Mouse (Mus musculus) CH12.LX (cell line): Measurements from ENCODE around the gene Tmem237. TPM values are rescaled to one million over a fixed set of nuclear protein-coding genes. Genes with fewer than 3 reads are reported as not detected.

Experiments used
- DNase-seq: peaks from one replicate; pipeline ENCODE4 v3.0.0-alpha.2; 2013; ENCODE audit errors: extremely low read depth
- H3K27ac ChIP-seq: 2 replicates; pipeline ENCODE4 v1.5.1; 2012; ENCODE audit warnings: low read depth, mild to moderate bottlenecking, control low read depth, moderate library complexity; ENCODE audit not compliant: insufficient read depth
- H3K27me3 ChIP-seq: replicated peaks from 2 replicates; pipeline ENCODE3; 2012; ENCODE audit warnings: inconsistent platforms
- H3K36me3 ChIP-seq, 2 experiments: replicated peaks in 1 of 2; 2 replicates each; pipeline versions ENCODE3 to v1.6.1; 2012; ENCODE audit warnings: inconsistent platforms in 1 of 2, low read length in 1 of 2, mild to moderate bottlenecking in 1 of 2, mixed read lengths in 1 of 2, moderate library complexity in 1 of 2; ENCODE audit not compliant: control insufficient read depth in 1 of 2, insufficient read depth in 1 of 2
- H3K4me1 ChIP-seq, 2 experiments: 2 replicates each; pipeline ENCODE4 v1.6.1; 2012; ENCODE audit warnings: inconsistent platforms in 1 of 2, moderate library complexity in 1 of 2; ENCODE audit not compliant: insufficient read depth in 2 of 2, control insufficient read depth in 1 of 2
- H3K4me2 ChIP-seq: 2 replicates; pipeline ENCODE4 v1.6.1; 2012; ENCODE audit warnings: low read depth, mild to moderate bottlenecking, control low read depth; ENCODE audit not compliant: poor library complexity, insufficient read depth, severe bottlenecking
- H3K4me3 ChIP-seq, 3 experiments: fragments of 150-350 bp in 1 of 3; sonication (generic) in 1 of 3; replicated peaks in 1 of 3; 2 replicates each; pipeline versions ENCODE3 to v1.5.1; 2011 to 2012; ENCODE audit warnings: low read depth in 2 of 3, low read length in 2 of 3, mild to moderate bottlenecking in 2 of 3, moderate library complexity in 2 of 3, control low read depth in 1 of 3, improper control_type of control experiment in 1 of 3, inconsistent platforms in 1 of 3, mixed read lengths in 1 of 3; ENCODE audit not compliant: poor library complexity in 1 of 3
- H3K79me2 ChIP-seq: replicated peaks from 2 replicates; pipeline ENCODE4 v1.6.1; 2012; ENCODE audit warnings: mild to moderate bottlenecking, moderate library complexity; ENCODE audit not compliant: control insufficient read depth, poor library complexity, insufficient read depth, severe bottlenecking; ENCODE audit errors: extremely low read depth
- H3K9ac ChIP-seq: 2 replicates; pipeline ENCODE4 v1.6.1; 2012; ENCODE audit warnings: low read depth, mild to moderate bottlenecking, control low read depth, moderate library complexity; ENCODE audit not compliant: insufficient read depth
- H3K9me3 ChIP-seq: replicated peaks from 2 replicates; pipeline ENCODE3; 2012; ENCODE audit warnings: low read length, inconsistent platforms, mixed read lengths
- E2F4 ChIP-seq: IDR thresholded peaks from 2 replicates; pipeline ENCODE4 v1.6.1; 2011; ENCODE audit warnings: low read depth, low read length, improper control_type of control experiment; ENCODE audit not compliant: insufficient replicate concordance
- ETS1 ChIP-seq: conservative IDR thresholded peaks from 2 replicates; pipeline ENCODE4 v1.6.1; 2012; ENCODE audit warnings: low read depth, mild to moderate bottlenecking, inconsistent platforms, low read length, improper control_type of control experiment, moderate library complexity
- IRF4 ChIP-seq: IDR thresholded peaks from 2 replicates; pipeline ENCODE4 v1.6.1; 2014; ENCODE audit warnings: low read depth, mild to moderate bottlenecking, inconsistent platforms, low read length, improper control_type of control experiment
- MAFK ChIP-seq: IDR thresholded peaks from 2 replicates; pipeline ENCODE4 v1.6.1; 2011; ENCODE audit warnings: low read length, improper control_type of control experiment; ENCODE audit not compliant: insufficient replicate concordance
- MAZ ChIP-seq: IDR thresholded peaks from 2 replicates; pipeline ENCODE4 v1.6.1; 2012; ENCODE audit warnings: low read depth, mild to moderate bottlenecking, inconsistent platforms, low read length, improper control_type of control experiment, moderate library complexity
- TBP ChIP-seq: conservative IDR thresholded peaks from 2 replicates; pipeline ENCODE4 v1.6.1; 2011; ENCODE audit warnings: low read depth, low read length, improper control_type of control experiment
- TCF12 ChIP-seq: IDR thresholded peaks from 2 replicates; pipeline ENCODE4 v1.6.1; 2014; ENCODE audit warnings: low read depth, mild to moderate bottlenecking, inconsistent platforms, low read length, improper control_type of control experiment
- UBTF ChIP-seq: IDR thresholded peaks from 2 replicates; pipeline ENCODE4 v1.6.1; 2012; ENCODE audit warnings: low read depth, mild to moderate bottlenecking, inconsistent platforms, low read length, improper control_type of control experiment, moderate library complexity
- ZNF384 ChIP-seq: IDR thresholded peaks from 2 replicates; pipeline ENCODE4 v1.6.1; 2012; ENCODE audit warnings: low read depth, low read length, improper control_type of control experiment, inconsistent platforms
- dilution Hi-C: fragments of 300-500 bp; cut with MboI; formaldehyde crosslinking; loops from 2 replicates; pipeline ENCODE4 v1.14.3; 2020; ENCODE audit warnings: low sequenced_read_pairs; ENCODE audit not compliant: extremely low pct_unique_long_range_greater_than_20kb, extremely low pct_ligation_motif_present
- in situ Hi-C: fragments of 300-500 bp; cut with MboI; formaldehyde crosslinking; loops from 3 replicates; pipeline ENCODE4 v1.14.3; 2019; ENCODE audit warnings: low sequenced_read_pairs, low pct_ligation_motif_present, low pct_unique_long_range_greater_than_20kb, mixed read lengths
- polyA plus RNA-seq: library from polyadenylated mRNA; unstranded; fragments of >175 nt; gene quantifications from 2 replicates; pipeline ENCODE4 v1.2.1, GENCODE M21; 2012; ENCODE audit warnings: low read depth; ENCODE audit not compliant: insufficient read length
- total RNA-seq, 2 experiments: library from RNA; depleted of rRNA; stranded (reverse); fragments of 300-350 nt in 1 of 2; fragments of >200 nt in 1 of 2; gene quantifications; 2 replicates each; pipeline ENCODE4 v1.2.3; 2012 to 2014

The Tmem237 gene
- total and polyA plus RNA-seq, 3 experiments = 4.0 to 10.3 (median 8.2) TPM

DNA sequence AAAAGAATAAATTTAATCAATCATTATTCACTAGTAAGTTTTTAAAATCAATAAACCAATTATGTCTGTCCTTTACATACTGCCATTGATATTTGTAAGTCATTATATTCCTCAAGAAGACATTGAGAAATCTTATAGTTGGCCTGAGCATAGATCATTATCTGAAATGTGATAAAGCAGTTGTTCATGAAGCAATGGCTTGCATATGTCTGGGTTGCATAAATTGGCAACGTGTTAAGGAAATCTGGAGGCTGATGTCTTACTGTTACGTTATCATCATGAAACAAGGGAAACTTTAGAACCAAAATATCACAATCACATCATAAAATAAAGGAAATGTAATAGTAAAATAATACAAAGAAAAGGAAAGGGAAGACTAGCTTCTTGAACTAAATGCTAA lies 68.9 kb downstream of the Tmem237 start:
- no peak for DNase-seq
- Histone ChIP-seq H3K27ac (no peak overlapping the region), H3K9me3 (no peaks in the 10 kb centered on the region), H3K36me3 (no peaks in the 10 kb centered on the region), H3K4me3 (no peak overlapping the region), H3K9ac (no peak overlapping the region), H3K79me2 (no peaks in the 10 kb centered on the region), H3K4me2 (no peak overlapping the region), H3K27me3 (no peaks in the 10 kb centered on the region), H3K4me1 (peaks cover 0 to 4% of the 10 kb centered on the region in 2 experiments; a peak in 1 of 4 replicates)
- TF ChIP-seq TBP = no peak
- no peak for TF ChIP-seq MAFK
- TF ChIP-seq IRF4 = no peak
- TF ChIP-seq E2F4 = no peak
- no peak for TF ChIP-seq ETS1
- no peak for TF ChIP-seq ZNF384
- no peak for TF ChIP-seq UBTF
- TF ChIP-seq MAZ = no peak
- TF ChIP-seq TCF12 = no peak
- in situ Hi-C loops = no loop called here
- dilution Hi-C loops = no loop called here

Other genes starting within 250 kb of the Tmem237 start
- gene Trak2, start 147.0 kb downstream of the Tmem237 start, total RNA-seq (2012; rRNA removed) = 7.7 and 9.7 TPM in 2 replicates
- gene Trak2, start 147.0 kb downstream of the Tmem237 start, total RNA-seq (2014; rRNA removed) = 11.4 and 13.5 TPM in 2 replicates
- gene Trak2, start 147.0 kb downstream of the Tmem237 start, polyA plus RNA-seq = 15.0 and 16.7 TPM in 2 replicates
- 2.5 and 3.4 TPM in 2 replicates for gene Stradb, start 146.9 kb downstream of the Tmem237 start, total RNA-seq (2012; rRNA removed)
- 4.4 and 5.0 TPM in 2 replicates for gene Stradb, start 146.9 kb downstream of the Tmem237 start, total RNA-seq (2014; rRNA removed)
- gene Stradb, start 146.9 kb downstream of the Tmem237 start, polyA plus RNA-seq = 5.7 and 6.1 TPM in 2 replicates
- not detected in 2 replicates for gene C2cd6, start 25.5 kb downstream of the Tmem237 start, total RNA-seq (2012; rRNA removed)
- not detected in 2 replicates for gene C2cd6, start 25.5 kb downstream of the Tmem237 start, total RNA-seq (2014; rRNA removed)
- gene C2cd6, start 25.5 kb downstream of the Tmem237 start, polyA plus RNA-seq = not detected in 2 replicates
- 1.1 and 1.7 TPM in 2 replicates for gene Mpp4, start 43.0 kb upstream of the Tmem237 start, total RNA-seq (2012; rRNA removed)
- 0.79 and 1.1 TPM in 2 replicates for gene Mpp4, start 43.0 kb upstream of the Tmem237 start, total RNA-seq (2014; rRNA removed)
- gene Mpp4, start 43.0 kb upstream of the Tmem237 start, polyA plus RNA-seq = 1.6 and 2.8 TPM in 2 replicates
- gene Als2, start 116.8 kb upstream of the Tmem237 start, total RNA-seq (2012; rRNA removed) = 13.4 and 16.5 TPM in 2 replicates
- 25.0 and 27.5 TPM in 2 replicates for gene Als2, start 116.8 kb upstream of the Tmem237 start, total RNA-seq (2014; rRNA removed)
- 41.0 and 42.6 TPM in 2 replicates for gene Als2, start 116.8 kb upstream of the Tmem237 start, polyA plus RNA-seq
- gene Cdk15, start 136.5 kb upstream of the Tmem237 start, total RNA-seq (2012; rRNA removed) = 0.13 TPM in 1 of 2 replicates, not detected in the other
- not detected in 2 replicates for gene Cdk15, start 136.5 kb upstream of the Tmem237 start, total RNA-seq (2014; rRNA removed)
- gene Cdk15, start 136.5 kb upstream of the Tmem237 start, polyA plus RNA-seq = not detected in 2 replicates